Mouse (Mus musculus) C2C12 (cell line): ENCODE measurements around the gene Efhc2. TPM values are rescaled to one million over a fixed set of nuclear protein-coding genes. Genes with fewer than 3 reads are reported as not detected.

Experiments used
- H3K27me3 ChIP-seq: one replicate; pipeline ENCODE4 v1.6.1; 2011; ENCODE audit not compliant: control insufficient read depth, insufficient read depth, insufficient read length
- H3K36me3 ChIP-seq: one replicate; pipeline ENCODE4 v1.6.1; 2011; ENCODE audit not compliant: control insufficient read depth, insufficient read depth
- H3K4me3 ChIP-seq: one replicate; pipeline ENCODE4 v1.5.1; 2011; ENCODE audit warnings: mild to moderate bottlenecking, control low read depth; ENCODE audit not compliant: poor library complexity, insufficient read depth, severe bottlenecking
- H3K79me2 ChIP-seq: one replicate; pipeline ENCODE4 v1.6.1; 2011; ENCODE audit not compliant: control insufficient read depth, insufficient read depth
- H3K79me3 ChIP-seq: one replicate; pipeline ENCODE4 v1.6.1; 2011; ENCODE audit warnings: low read depth, control low read depth
- H3ac ChIP-seq: one replicate; pipeline ENCODE3; 2011; ENCODE audit warnings: low read depth; ENCODE audit not compliant: control insufficient read depth, insufficient read length
- CEBPB ChIP-seq: IDR thresholded peaks from one replicate; pipeline ENCODE4 v1.6.1; 2011; ENCODE audit warnings: low read depth, mild to moderate bottlenecking, control low read depth, moderate library complexity
- CTCF ChIP-seq: IDR thresholded peaks from one replicate; pipeline ENCODE4 v1.5.1; 2011; ENCODE audit not compliant: control insufficient read depth, insufficient read depth, insufficient read length
- FOSL1 ChIP-seq: IDR thresholded peaks from one replicate; pipeline ENCODE4 v1.8.0; 2011; ENCODE audit warnings: mild to moderate bottlenecking, low read length; ENCODE audit not compliant: poor library complexity, insufficient read depth, severe bottlenecking
- MAX ChIP-seq: IDR thresholded peaks from one replicate; pipeline ENCODE4 v1.6.1; 2011; ENCODE audit warnings: mild to moderate bottlenecking, control low read depth
- MYOD1 ChIP-seq: IDR thresholded peaks from one replicate; pipeline ENCODE4 v1.6.1; 2011; ENCODE audit warnings: low read depth; ENCODE audit not compliant: control insufficient read depth, insufficient read length
- MYOG ChIP-seq: IDR thresholded peaks from one replicate; pipeline ENCODE4 v1.6.1; 2011; ENCODE audit not compliant: control insufficient read depth, insufficient read length; ENCODE audit errors: extremely low read depth
- USF1 ChIP-seq: IDR thresholded peaks from one replicate; pipeline ENCODE4 v1.6.1; 2011; ENCODE audit warnings: low read depth, mild to moderate bottlenecking, control low read depth, moderate library complexity
- polyA plus RNA-seq: library from polyadenylated mRNA; unstranded; fragments of >200 nt; fragmentation: generic; extraction: Trizol; gene quantifications from one replicate; pipeline ENCODE4 v1.2.1, GENCODE M21; 2012; ENCODE audit warnings: missing spikeins

Gene Efhc2
- polyA plus RNA-seq, 1 experiment: not detected

DNA sequence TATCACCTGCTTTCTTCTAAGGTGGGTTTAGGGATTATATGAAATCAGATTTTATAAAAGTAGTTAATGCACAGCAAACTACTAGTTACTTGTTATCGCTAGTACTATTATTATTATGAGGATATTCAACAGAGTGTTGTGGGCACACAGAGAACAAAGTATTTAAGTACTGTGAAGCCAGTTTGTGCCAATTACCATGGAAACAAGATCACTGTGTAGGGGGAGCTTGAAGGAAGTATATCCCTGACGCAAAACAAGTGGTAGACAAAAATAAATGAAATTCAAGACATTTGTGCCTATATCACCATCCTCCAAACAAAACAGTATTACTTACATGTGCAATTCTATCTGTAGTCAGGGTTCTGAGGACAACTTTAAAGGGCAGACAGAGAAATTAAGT, 105.7 kb downstream of the Efhc2 start:
- no peak for TF ChIP-seq MAX
- TF ChIP-seq CEBPB: no peak
- no peak for TF ChIP-seq CTCF
- TF ChIP-seq USF1: no peak
- no peak for TF ChIP-seq MYOG
- no peak for TF ChIP-seq MYOD1
- TF ChIP-seq FOSL1: no peak
- Histone ChIP-seq H3K79me2 (no peaks in the 10 kb centered on the region), H3K4me3 (no peak overlapping the region), H3K36me3 (no peaks in the 10 kb centered on the region), H3ac (no peak overlapping the region), H3K79me3 (no peaks in the 10 kb centered on the region), H3K27me3 (no peaks in the 10 kb centered on the region)

DNA sequence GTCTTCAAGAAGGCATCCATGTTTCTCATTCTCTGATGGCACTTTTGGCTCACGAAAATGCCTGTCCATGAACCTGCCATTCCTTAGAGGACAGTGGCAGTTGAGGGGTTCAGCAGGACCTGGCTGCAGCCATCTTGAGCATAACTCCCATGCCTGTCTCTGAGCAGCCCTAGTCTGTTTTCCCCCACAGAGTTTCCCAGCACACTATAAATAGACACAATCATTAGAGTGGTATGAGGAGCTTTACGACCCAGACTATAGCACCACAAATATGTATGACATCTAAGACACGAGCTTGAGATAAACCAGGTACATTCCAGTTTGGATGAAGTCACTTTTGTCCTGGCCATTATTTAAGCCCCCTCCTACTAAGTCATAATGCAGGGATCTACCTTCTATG, 143.4 kb downstream of the Efhc2 start:
- Histone ChIP-seq H3K4me3 (no peak overlapping the region), H3K79me2 (no peaks in the 10 kb centered on the region), H3K36me3 (no peaks in the 10 kb centered on the region), H3K79me3 (no peaks in the 10 kb centered on the region), H3ac (no peak overlapping the region), H3K27me3 (no peaks in the 10 kb centered on the region)
- TF ChIP-seq USF1: no peak
- TF ChIP-seq CTCF: no peak
- no peak for TF ChIP-seq MAX
- TF ChIP-seq CEBPB: no peak
- no peak for TF ChIP-seq MYOD1
- no peak for TF ChIP-seq MYOG
- no peak for TF ChIP-seq FOSL1

DNA sequence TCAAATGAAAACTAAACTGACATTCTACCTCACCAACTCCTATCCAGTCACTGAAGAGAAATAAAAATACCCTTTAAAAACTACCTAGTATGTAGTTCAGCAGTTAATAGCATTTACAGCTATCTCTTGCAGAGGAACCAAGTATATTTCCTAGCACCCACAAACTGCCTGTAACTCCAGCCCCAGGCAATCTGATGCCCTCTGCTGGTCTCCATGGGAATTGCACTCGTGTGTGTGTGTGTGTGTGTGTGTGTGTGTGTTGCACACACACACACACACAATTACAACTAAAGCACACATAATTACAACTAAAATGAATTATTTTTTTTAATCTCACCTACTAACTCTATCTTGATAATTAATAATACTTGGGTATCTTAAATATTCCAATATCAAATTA, 153.5 kb downstream of the Efhc2 start:
- Histone ChIP-seq H3K36me3 (no peaks in the 10 kb centered on the region), H3K27me3 (no peaks in the 10 kb centered on the region), H3K79me3 (no peaks in the 10 kb centered on the region), H3K4me3 (no peak overlapping the region), H3K79me2 (no peaks in the 10 kb centered on the region), H3ac (no peak overlapping the region)
- no peak for TF ChIP-seq CEBPB
- TF ChIP-seq MYOD1: no peak
- TF ChIP-seq MYOG: no peak
- TF ChIP-seq MAX: no peak
- no peak for TF ChIP-seq CTCF
- no peak for TF ChIP-seq FOSL1
- TF ChIP-seq USF1: no peak
